18 mouse cellular contexts compared by ENCODE assay signal in genomic region chr4:64207118-64207868, GRCm38 (mm10).
DNase-seq lines count a peak whose midpoint lies in the region; ATAC-seq lines count a peak whose summit lies in the region.
"Had no signal": no experiment of that assay in that cellular context is flagged by ENCODE, and none has a peak within 500 bp of the region (broad histone marks: within the 10 kb centered on the region; RNA-seq: fewer than 3 reads in every experiment).

No protein-coding gene starts in this region.

- no peaks in the 10 kb centered on the region for H3K36me3 ChIP-seq in forebrain, embryonic 12.5 days (replicated peaks)
- no peaks in the 10 kb centered on the region for H3K36me3 ChIP-seq in hindbrain, embryonic 16.5 days (ENCODE audit: control insufficient read depth, insufficient read depth, low read length)
- no peaks in the 10 kb centered on the region for H3K36me3 ChIP-seq in intestine, embryonic 15.5 days
- H3K36me3 ChIP-seq: heart, embryonic 10.5 days; limb, embryonic 15.5 days; stomach, embryonic 15.5 days had no signal

- peak overlapping the region; percentile 27; the same call in 1 of the 2 replicates for H3K27ac ChIP-seq in forebrain, embryonic 12.5 days
- H3K27ac ChIP-seq in hindbrain, embryonic 16.5 days (ENCODE audit: low read depth, low read length): 0 out of 2 replicates have a peak overlapping the region, but pooled peaks have one; percentile 3
- no peak overlapping the region for H3K27ac ChIP-seq in intestine, embryonic 15.5 days
- H3K27ac ChIP-seq: heart, embryonic 10.5 days; limb, embryonic 15.5 days; stomach, embryonic 15.5 days had no signal

- 17% methylated on average over 8 of the region's 8 CpGs for WGBS in forebrain, embryonic 12.5 days
- 33% methylated on average over 8 of the region's 8 CpGs for WGBS in hindbrain, embryonic 16.5 days
- WGBS in intestine, embryonic 15.5 days: 60% methylated on average over 8 of the region's 8 CpGs

- no peak overlapping the region for H3K4me3 ChIP-seq in forebrain, embryonic 12.5 days (replicated peaks)
- no peak overlapping the region for H3K4me3 ChIP-seq in hindbrain, embryonic 16.5 days (ENCODE audit: low read length)
- no peak overlapping the region for H3K4me3 ChIP-seq in intestine, embryonic 15.5 days (replicated peaks)
- H3K4me3 ChIP-seq: heart, embryonic 10.5 days; limb, embryonic 15.5 days; stomach, embryonic 15.5 days had no signal

- H3K27me3 ChIP-seq in forebrain, embryonic 12.5 days: no peaks in the 10 kb centered on the region
- H3K27me3 ChIP-seq in hindbrain, embryonic 16.5 days (replicated peaks; ENCODE audit: control insufficient read depth, insufficient read depth, low read length): no peaks in the 10 kb centered on the region
- H3K27me3 ChIP-seq in intestine, embryonic 15.5 days (replicated peaks): no peaks in the 10 kb centered on the region
- H3K27me3 ChIP-seq: CH12.LX; limb, embryonic 15.5 days; stomach, embryonic 15.5 days had no signal

- H3K4me2 ChIP-seq in forebrain, embryonic 12.5 days: no peak overlapping the region
- H3K4me2 ChIP-seq in hindbrain, embryonic 16.5 days (ENCODE audit: low read length): no peak overlapping the region
- no peak overlapping the region for H3K4me2 ChIP-seq in intestine, embryonic 15.5 days (replicated peaks)
- H3K4me2 ChIP-seq: limb, embryonic 15.5 days; stomach, embryonic 15.5 days had no signal

- peak; percentile 6 for DNase-seq in embryo, embryonic 10.5 days (ENCODE audit: low spot score)
- no peak for DNase-seq in embryo, embryonic 9.5 days (ENCODE audit: extremely low spot score)
- peak; percentile 63 for DNase-seq in ES-CJ7 (ENCODE audit: low read depth, low spot score)
- DNase-seq in urinary bladder, postnatal 4 days (ENCODE audit: low spot score in 2 of 2): no peak
- DNase-seq: adrenal gland, postnatal 10 days; gastrocnemius, postnatal 14 days; kidney, adult 18-20 months; kidney, postnatal 36 days; lung, adult 18-20 months; thymus, postnatal 14 days had no signal

- peak; percentile 93 for ATAC-seq in forebrain, embryonic 12.5 days (ENCODE audit: low FRiP score)
- ATAC-seq in hindbrain, embryonic 16.5 days: peak; percentile 90
- ATAC-seq in megakaryocyte, adult 5-6 weeks (ENCODE audit: poor library complexity, severe bottlenecking): no peak
- no peak for ATAC-seq in intestine, embryonic 15.5 days

- H3K4me1 ChIP-seq in forebrain, embryonic 12.5 days: peaks cover 7% of the 10 kb centered on the region
- H3K4me1 ChIP-seq in hindbrain, embryonic 16.5 days (ENCODE audit: control insufficient read depth, insufficient read depth, low read depth, low read length): no peaks in the 10 kb centered on the region
- no peaks in the 10 kb centered on the region for H3K4me1 ChIP-seq in intestine, embryonic 15.5 days (replicated peaks)
- H3K4me1 ChIP-seq: heart, embryonic 10.5 days; stomach, embryonic 15.5 days had no signal

- H3K9me3 ChIP-seq in forebrain, embryonic 12.5 days: no peaks in the 10 kb centered on the region
- no peaks in the 10 kb centered on the region for H3K9me3 ChIP-seq in hindbrain, embryonic 16.5 days (ENCODE audit: control insufficient read depth, low read length)
- H3K9me3 ChIP-seq in intestine, embryonic 15.5 days: no peaks in the 10 kb centered on the region
- H3K9me3 ChIP-seq: heart, embryonic 10.5 days; limb, embryonic 15.5 days; stomach, embryonic 15.5 days had no signal

- H3K9ac ChIP-seq in forebrain, embryonic 12.5 days: no peak overlapping the region
- H3K9ac ChIP-seq in hindbrain, embryonic 16.5 days (ENCODE audit: low read depth, low read length): no peak overlapping the region
- no peak overlapping the region for H3K9ac ChIP-seq in intestine, embryonic 15.5 days
- H3K9ac ChIP-seq: limb, embryonic 15.5 days; stomach, embryonic 15.5 days had no signal

Comparison
In these comparisons a context has a peak if more than half of its experiments do, and no peak if none do; other contexts are left out.
1. DNase-seq: peak in embryo, embryonic 10.5 days (single experiment) and ES-CJ7 (single experiment); none in embryo, embryonic 9.5 days (single experiment) and urinary bladder, postnatal 4 days (0 of 2).
2. ATAC-seq: peak in forebrain, embryonic 12.5 days (single experiment) and hindbrain, embryonic 16.5 days (single experiment); none in megakaryocyte, adult 5-6 weeks (single experiment) and intestine, embryonic 15.5 days (single experiment).